ENCODE assay signal across 14 mouse cellular contexts in the genomic region with DNA sequence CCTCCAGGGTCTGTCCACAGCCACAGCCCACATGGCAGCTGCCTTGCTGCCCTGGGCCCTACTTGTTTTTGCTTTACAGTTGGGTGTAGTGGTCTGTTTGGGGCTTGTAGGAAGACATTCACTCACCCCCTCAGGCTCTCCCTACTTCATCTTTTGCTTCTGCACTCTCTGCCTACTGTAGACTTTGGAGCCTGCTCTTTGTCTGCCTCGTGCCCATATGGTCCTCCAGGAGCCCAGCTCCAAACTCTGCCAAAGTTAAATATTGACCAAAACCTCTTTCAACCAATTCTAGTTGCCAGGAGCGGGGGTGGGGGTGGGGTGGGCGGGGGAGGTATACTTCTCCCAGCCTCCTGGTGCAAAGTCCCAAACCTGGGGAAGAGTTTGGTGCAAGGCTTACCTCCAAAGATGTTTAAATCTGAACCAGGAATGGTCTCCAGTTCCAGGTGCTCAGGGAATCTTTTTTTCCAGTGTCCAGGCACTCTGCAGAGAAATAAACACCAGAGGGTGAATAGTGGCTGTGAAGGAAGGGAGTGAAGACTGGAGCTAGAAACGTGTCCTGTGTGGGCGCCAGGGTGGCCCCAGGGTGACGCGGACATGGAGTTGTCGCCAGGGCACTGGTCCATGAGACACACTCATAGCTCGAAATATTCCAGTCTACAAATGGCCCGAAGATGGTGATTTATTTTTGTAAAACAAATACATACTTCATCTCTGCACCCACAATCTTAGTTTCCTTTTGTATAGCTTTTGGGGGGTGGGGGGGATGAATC. TPM values are rescaled to one million over a fixed set of nuclear protein-coding genes. Genes with fewer than 3 reads are reported as not detected.
A peak's percentile ranks its signal among the peaks of the same experiment; 100 is the strongest.
DNase-seq lines count a peak whose midpoint lies in the region; ATAC-seq lines count a peak whose summit lies in the region.
"Had no signal": no experiment of that assay in that cellular context is flagged by ENCODE, and none has a peak within 500 bp of the region (broad histone marks: within the 10 kb centered on the region; RNA-seq: fewer than 3 reads in every experiment).

No protein-coding gene starts in this region.

- H3K9me3 ChIP-seq in lung, embryonic 15.5 days: no peaks in the 10 kb centered on the region
- no peaks in the 10 kb centered on the region for H3K9me3 ChIP-seq in limb, embryonic 12.5 days
- no peaks in the 10 kb centered on the region for H3K9me3 ChIP-seq in midbrain, embryonic 13.5 days
- H3K9me3 ChIP-seq: midbrain, embryonic 10.5 days had no signal

- 19% methylated on average over 10 of the region's 10 CpGs for WGBS in lung, embryonic 15.5 days
- 30% methylated on average over 10 of the region's 10 CpGs for WGBS in limb, embryonic 12.5 days
- WGBS in midbrain, embryonic 13.5 days: 5% methylated on average over 10 of the region's 10 CpGs

- H3K4me1 ChIP-seq in lung, embryonic 15.5 days: peaks cover 79% of the 10 kb centered on the region
- H3K4me1 ChIP-seq in limb, embryonic 12.5 days (replicated peaks): peaks cover 78% of the 10 kb centered on the region
- no peaks in the 10 kb centered on the region for H3K4me1 ChIP-seq in midbrain, embryonic 13.5 days (replicated peaks)
- H3K4me1 ChIP-seq: midbrain, embryonic 10.5 days had no signal

- no peak overlapping the region for H3K4me3 ChIP-seq in lung, embryonic 15.5 days
- no peak overlapping the region for H3K4me3 ChIP-seq in limb, embryonic 12.5 days (replicated peaks)
- no peak overlapping the region for H3K4me3 ChIP-seq in midbrain, embryonic 13.5 days (replicated peaks)
- H3K4me3 ChIP-seq: midbrain, embryonic 10.5 days had no signal

- ATAC-seq in lung, embryonic 15.5 days (ENCODE audit: borderline replicate concordance, extremely low read depth, low FRiP score, low TSS enrichment): no peak
- ATAC-seq in limb, embryonic 12.5 days (ENCODE audit: insufficient number of reproducible peaks, insufficient read depth, low FRiP score, low TSS enrichment, low read depth): no peak
- ATAC-seq in midbrain, embryonic 13.5 days: no peak
- ATAC-seq in inflammation-experienced regulatory T-cells, adult 6 months: no peak

- H3K27me3 ChIP-seq in lung, embryonic 15.5 days: peaks cover 92% of the 10 kb centered on the region
- H3K27me3 ChIP-seq in limb, embryonic 12.5 days: peaks cover 88% of the 10 kb centered on the region
- peaks cover 100% of the 10 kb centered on the region for H3K27me3 ChIP-seq in midbrain, embryonic 13.5 days
- H3K27me3 ChIP-seq: CH12.LX had no signal

- H3K9ac ChIP-seq in lung, embryonic 15.5 days: no peak overlapping the region
- no peak overlapping the region for H3K9ac ChIP-seq in limb, embryonic 12.5 days (replicated peaks)
- no peak overlapping the region for H3K9ac ChIP-seq in midbrain, embryonic 13.5 days (replicated peaks)

- H3K4me2 ChIP-seq in lung, embryonic 15.5 days: peak overlapping the region; percentile 14; the same call in 1 of the 2 replicates
- H3K4me2 ChIP-seq in limb, embryonic 12.5 days: 0 out of 2 replicates have a peak overlapping the region, but pooled peaks have one; percentile 0
- no peak overlapping the region for H3K4me2 ChIP-seq in midbrain, embryonic 13.5 days (replicated peaks)

- H3K27ac ChIP-seq in lung, embryonic 15.5 days: peak overlapping the region; percentile 73
- peak overlapping the region; percentile 57 for H3K27ac ChIP-seq in limb, embryonic 12.5 days
- no peak overlapping the region for H3K27ac ChIP-seq in midbrain, embryonic 13.5 days
- H3K27ac ChIP-seq: midbrain, embryonic 10.5 days had no signal

- DNase-seq in lung, postnatal 25 days (ENCODE audit: low spot score): no peak
- peak; percentile 86 for DNase-seq in kidney, adult 11 months
- peak; percentile 75 for DNase-seq in yolk sac, embryonic 10.5 days (ENCODE audit: low spot score)
- no peak for DNase-seq in MN1 (ENCODE audit: low spot score)
- DNase-seq: cerebellum, adult 11 months had no signal

- no peaks in the 10 kb centered on the region for H3K36me3 ChIP-seq in lung, embryonic 15.5 days
- peaks cover 9% of the 10 kb centered on the region; the same call in 1 of the 2 replicates for H3K36me3 ChIP-seq in limb, embryonic 12.5 days
- no peaks in the 10 kb centered on the region for H3K36me3 ChIP-seq in midbrain, embryonic 13.5 days
- H3K36me3 ChIP-seq: midbrain, embryonic 10.5 days had no signal

RNA-seq across cellular contexts. Expression of gene 5730596B20Rik, which starts 6.2 kb away (rescaled TPM):
- polyA plus RNA-seq in lung, embryonic 15.5 days (2015; fragmentation: Nextera tagmentation; extraction: Ambion mirVana): 2.1 and 2.3 TPM in 2 replicates
- 0.91 and 0.98 TPM in 2 replicates for polyA plus RNA-seq in limb, embryonic 12.5 days (2016; fragmentation: Nextera tagmentation; extraction: Ambion mirVana)
- not detected in 2 replicates for polyA plus RNA-seq in midbrain, embryonic 13.5 days (2015; fragmentation: Nextera tagmentation; extraction: Ambion mirVana)
- polyA plus RNA-seq in inflammation-experienced regulatory T-cells, adult 6 months (2017; shearing (Covaris generic)): not detected
- polyA plus RNA-seq: frontal cortex, adult 2 months; midbrain, embryonic 10.5 days had no signal

RNA-seq across cellular contexts. Expression of gene Hoxa4, which starts 8.1 kb away (rescaled TPM):
- 4.1 and 4.2 TPM in 2 replicates for polyA plus RNA-seq in lung, embryonic 15.5 days (2015; fragmentation: Nextera tagmentation; extraction: Ambion mirVana)
- 0.35 and 0.90 TPM in 2 replicates for polyA plus RNA-seq in limb, embryonic 12.5 days (2016; fragmentation: Nextera tagmentation; extraction: Ambion mirVana)
- polyA plus RNA-seq in midbrain, embryonic 13.5 days (2015; fragmentation: Nextera tagmentation; extraction: Ambion mirVana): not detected in 2 replicates
- not detected for polyA plus RNA-seq in inflammation-experienced regulatory T-cells, adult 6 months (2017; shearing (Covaris generic))
- polyA plus RNA-seq: frontal cortex, adult 2 months; midbrain, embryonic 10.5 days had no signal

RNA-seq across cellular contexts. Expression of gene Hoxa2, which starts 18.9 kb away (rescaled TPM):
- polyA plus RNA-seq in lung, embryonic 15.5 days (2015; fragmentation: Nextera tagmentation; extraction: Ambion mirVana): 11.4 and 13.0 TPM in 2 replicates
- 1.8 and 2.0 TPM in 2 replicates for polyA plus RNA-seq in limb, embryonic 12.5 days (2016; fragmentation: Nextera tagmentation; extraction: Ambion mirVana)
- 0.18 TPM in 1 of 2 replicates, not detected in the other for polyA plus RNA-seq in midbrain, embryonic 13.5 days (2015; fragmentation: Nextera tagmentation; extraction: Ambion mirVana)
- polyA plus RNA-seq in inflammation-experienced regulatory T-cells, adult 6 months (2017; shearing (Covaris generic)): not detected
- polyA plus RNA-seq: frontal cortex, adult 2 months had no signal

RNA-seq across cellular contexts. Expression of gene Hoxa5, which starts 20.9 kb away (rescaled TPM):
- polyA plus RNA-seq in lung, embryonic 15.5 days (2015; fragmentation: Nextera tagmentation; extraction: Ambion mirVana): 48.2 and 48.7 TPM in 2 replicates
- polyA plus RNA-seq in limb, embryonic 12.5 days (2016; fragmentation: Nextera tagmentation; extraction: Ambion mirVana): 8.2 and 9.2 TPM in 2 replicates
- polyA plus RNA-seq in midbrain, embryonic 13.5 days (2015; fragmentation: Nextera tagmentation; extraction: Ambion mirVana): 0.08 and 0.17 TPM in 2 replicates
- polyA plus RNA-seq in inflammation-experienced regulatory T-cells, adult 6 months (2017; shearing (Covaris generic)): not detected
- polyA plus RNA-seq: frontal cortex, adult 2 months; midbrain, embryonic 10.5 days had no signal

RNA-seq across cellular contexts. Expression of gene Hoxa6, which starts 25.0 kb away (rescaled TPM):
- 2.9 and 3.1 TPM in 2 replicates for polyA plus RNA-seq in lung, embryonic 15.5 days (2015; fragmentation: Nextera tagmentation; extraction: Ambion mirVana)
- 3.1 and 4.1 TPM in 2 replicates for polyA plus RNA-seq in limb, embryonic 12.5 days (2016; fragmentation: Nextera tagmentation; extraction: Ambion mirVana)
- not detected in 2 replicates for polyA plus RNA-seq in midbrain, embryonic 13.5 days (2015; fragmentation: Nextera tagmentation; extraction: Ambion mirVana)
- not detected for polyA plus RNA-seq in inflammation-experienced regulatory T-cells, adult 6 months (2017; shearing (Covaris generic))
- polyA plus RNA-seq: embryonic facial prominence, embryonic 11.5 days; frontal cortex, adult 2 months; heart, postnatal 0 days; midbrain, embryonic 10.5 days had no signal

Comparison
In these comparisons a context has a peak if more than half of its experiments do, and no peak if none do; other contexts are left out.
1. DNase-seq: peak in kidney, adult 11 months (single experiment) and yolk sac, embryonic 10.5 days (single experiment); none in lung, postnatal 25 days (single experiment) and MN1 (single experiment).